Mouse (Mus musculus): Measurements from ENCODE around the gene Dusp13.

The Dusp13 gene

DNA sequence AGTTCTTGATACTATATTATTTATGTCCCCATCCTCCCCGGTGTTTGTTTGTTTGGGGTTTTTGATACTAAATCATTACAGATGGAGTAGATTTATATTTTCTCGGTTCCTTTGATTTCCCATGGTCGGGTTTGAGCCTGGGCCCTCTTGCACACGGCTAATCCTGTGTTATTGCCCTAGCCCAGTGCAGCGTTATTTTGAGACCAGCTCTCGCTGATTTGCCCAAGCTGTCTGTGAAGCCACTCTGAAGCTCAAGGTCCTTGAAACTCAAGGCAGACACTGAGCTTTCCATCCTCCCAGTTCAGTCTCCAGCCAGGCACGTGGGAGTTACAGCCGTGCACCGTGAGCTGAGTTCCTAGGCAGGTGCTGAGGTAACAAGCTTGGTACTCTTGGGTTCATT is 10.6 kb upstream of the Dusp13 start:
- no peak for TF ChIP-seq GATA4 (IDR thresholded peaks at IDR 0.05; ENCODE audit: insufficient replicate concordance, low read length)

DNA sequence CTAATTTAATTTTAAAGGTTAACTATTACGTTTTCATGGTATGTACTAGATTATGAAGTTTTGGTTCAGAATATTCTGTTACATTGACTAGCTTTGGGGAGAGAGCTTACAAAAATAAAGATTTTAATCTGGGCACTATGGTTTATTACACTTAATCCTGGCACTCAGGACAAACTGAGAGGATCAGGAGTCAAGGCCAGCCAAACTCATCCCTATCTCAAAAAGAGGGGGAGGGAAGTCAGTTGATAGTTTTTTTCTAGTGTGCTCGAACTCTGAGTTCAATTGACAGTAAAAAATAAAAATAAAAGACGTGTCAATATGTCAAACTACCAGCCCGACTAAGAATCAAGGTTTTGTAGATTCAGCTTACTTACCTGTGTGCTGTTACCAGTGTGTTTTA is 2.4 kb upstream of the Dusp13 start:
- TF ChIP-seq GATA4 (IDR thresholded peaks at IDR 0.05; ENCODE audit: insufficient replicate concordance, low read length) = no peak

DNA sequence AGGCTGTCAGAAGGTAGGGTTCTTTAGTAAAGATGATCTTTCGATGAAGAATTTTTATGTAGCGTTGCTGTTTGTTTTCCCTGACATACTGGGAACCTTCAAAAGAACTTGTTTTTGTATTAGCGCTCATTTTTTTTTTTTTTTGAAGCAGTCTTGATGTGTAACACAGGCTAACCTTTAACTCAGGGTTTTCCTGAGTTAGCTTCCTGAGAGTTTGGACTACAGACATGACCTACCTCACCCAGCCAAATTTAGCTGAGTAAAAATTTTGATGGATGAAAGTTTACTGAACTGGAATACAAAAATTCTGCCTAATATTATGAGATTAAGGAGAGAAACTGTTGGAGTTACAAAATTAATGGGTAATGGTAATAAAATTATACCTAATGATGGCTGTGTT is 1.4 kb upstream of the Dusp13 start:
- no peak for TF ChIP-seq GATA4 (IDR thresholded peaks at IDR 0.05; ENCODE audit: insufficient replicate concordance, low read length)

DNA sequence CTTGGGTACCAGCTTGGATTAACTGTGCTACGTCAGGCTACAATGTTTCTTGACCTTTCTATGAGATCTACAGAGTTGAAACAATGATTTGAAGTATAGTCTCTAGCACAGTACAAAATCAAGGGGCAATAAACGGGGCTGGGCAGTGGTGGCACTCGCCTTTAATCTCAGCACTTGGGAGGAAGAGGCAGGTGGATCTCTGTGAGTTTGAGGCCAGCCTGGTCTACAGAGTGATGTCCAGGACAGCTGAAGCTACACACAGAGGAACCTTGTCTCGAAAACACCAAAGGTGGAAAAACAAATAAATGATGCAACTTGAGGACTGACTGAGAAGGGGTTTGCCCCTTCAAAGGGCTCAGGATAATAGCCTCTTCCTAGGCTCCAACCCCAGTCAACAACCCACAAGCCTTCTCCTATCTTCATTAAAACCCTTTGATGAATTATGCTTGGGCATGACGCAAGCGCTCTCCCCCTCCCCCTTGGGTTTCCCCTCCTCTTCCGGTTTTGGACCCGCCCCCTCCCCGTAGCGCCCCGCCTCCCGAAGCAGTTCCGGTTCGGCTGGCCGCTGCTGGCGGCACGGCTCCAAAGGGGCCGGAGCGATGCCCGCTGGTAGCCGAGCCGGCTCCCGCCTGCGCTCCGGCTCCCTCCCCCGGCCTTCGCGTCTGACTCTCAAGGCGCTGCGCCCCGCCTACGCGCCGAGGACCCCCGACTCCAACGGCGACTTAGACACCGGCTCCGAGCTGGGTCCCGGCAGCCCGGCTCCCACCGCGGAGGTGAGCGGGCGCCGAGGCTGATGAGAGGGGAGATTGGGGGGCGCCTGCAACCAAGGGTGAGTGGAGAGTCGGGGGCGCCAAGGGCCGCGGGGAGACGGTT is 737 bp downstream of the Dusp13 start, which contains the start of gene Samd8:
Gene Samd8, plus strand, starts transcription at position 524 of the 873 bp plus-strand sequence.
- no peak for TF ChIP-seq GATA4 (IDR thresholded peaks at IDR 0.05; ENCODE audit: insufficient replicate concordance, low read length)

DNA sequence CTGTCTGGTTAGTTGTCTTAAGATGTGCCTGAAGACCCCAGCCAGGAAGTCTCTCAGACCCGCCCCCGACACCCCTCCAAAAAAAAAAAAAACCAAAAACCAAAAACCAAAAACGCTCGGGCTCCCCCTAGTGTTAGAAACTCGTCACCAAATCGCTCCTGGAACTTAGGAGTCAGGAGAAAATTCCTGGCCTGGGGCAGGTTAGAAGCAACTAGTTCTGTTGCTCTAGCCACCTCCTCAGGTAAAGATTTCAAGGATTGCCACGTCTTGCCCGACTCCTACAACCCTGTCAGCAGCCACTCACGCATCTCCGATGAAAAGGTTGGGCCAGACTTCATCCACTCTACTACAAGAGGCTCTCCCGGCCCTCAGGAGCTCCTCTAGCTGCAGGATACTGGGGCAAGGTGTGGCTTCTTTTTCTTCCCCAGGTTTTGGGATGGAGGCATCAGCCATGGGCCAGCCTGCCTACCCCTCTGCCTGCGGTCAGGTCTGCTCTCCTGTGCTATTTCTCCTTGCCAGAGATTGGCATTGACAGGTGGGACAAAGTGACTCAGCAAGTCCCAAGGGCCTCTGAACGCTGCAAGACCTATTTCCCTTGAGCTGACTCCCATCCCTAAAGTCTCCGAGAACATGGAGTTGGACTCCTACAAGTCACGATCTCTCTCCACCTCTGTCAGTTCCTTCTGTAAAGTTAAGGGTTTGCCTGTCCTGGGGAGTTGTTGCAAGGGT is 2.7 kb downstream of the Dusp13 start:
- no peak for TF ChIP-seq GATA4 (IDR thresholded peaks at IDR 0.05; ENCODE audit: insufficient replicate concordance, low read length)

DNA sequence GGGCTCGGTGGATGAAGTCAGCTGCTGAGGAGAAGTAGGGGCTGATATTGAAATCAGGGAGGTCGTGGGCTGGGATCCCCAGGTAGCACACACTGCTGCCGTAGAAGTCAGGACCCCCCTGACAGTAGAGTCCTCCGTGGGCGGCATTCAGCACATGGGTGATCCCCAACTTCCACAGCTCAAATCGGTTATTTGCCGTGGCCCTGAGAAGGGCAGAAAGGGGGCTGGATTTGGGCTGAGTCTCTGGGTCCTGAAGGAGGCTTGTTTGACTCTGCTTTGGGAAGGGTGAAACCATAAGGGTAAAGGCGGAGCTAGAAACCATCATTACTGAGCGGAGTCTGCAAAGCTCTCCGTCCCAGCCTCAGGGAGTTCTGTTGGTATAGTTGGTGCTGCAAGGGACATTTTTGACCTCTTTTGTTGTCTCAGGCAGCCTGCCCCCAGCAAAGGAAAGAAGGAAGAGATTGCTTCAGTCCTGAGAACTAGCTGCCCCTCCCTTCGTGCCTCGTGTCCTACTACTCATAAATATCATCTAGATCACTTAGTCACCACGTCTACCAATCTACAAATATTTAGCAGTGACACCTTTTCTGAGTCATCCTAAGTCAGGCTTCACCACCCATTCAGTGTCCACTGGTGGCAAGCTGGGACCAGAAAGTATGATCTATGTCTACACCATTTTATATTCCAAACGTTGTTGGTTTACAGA is 3.4 kb downstream of the Dusp13 start:
- TF ChIP-seq GATA4 (IDR thresholded peaks at IDR 0.05; ENCODE audit: insufficient replicate concordance, low read length) = no peak

DNA sequence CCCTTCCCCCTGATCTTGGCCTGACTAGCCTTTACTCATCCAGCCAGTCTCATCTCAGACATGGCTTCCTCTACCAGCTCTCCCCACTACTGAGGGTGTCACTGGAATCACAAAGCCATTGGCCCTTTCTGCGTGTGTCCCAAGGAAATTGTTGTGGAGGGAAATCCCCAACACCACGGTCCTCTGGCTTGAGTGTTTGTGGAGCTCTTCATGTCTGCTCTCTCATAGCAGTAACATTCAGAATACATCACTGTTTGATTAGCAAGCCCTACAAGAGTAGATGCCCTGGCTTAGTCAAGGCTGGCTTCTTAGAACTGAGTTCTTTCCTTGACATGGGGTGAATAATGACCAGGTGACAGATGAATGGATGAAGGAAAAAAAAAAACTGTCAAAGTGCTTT is 4.1 kb downstream of the Dusp13 start:
- TF ChIP-seq GATA4 (IDR thresholded peaks at IDR 0.05; ENCODE audit: insufficient replicate concordance, low read length) = no peak

DNA sequence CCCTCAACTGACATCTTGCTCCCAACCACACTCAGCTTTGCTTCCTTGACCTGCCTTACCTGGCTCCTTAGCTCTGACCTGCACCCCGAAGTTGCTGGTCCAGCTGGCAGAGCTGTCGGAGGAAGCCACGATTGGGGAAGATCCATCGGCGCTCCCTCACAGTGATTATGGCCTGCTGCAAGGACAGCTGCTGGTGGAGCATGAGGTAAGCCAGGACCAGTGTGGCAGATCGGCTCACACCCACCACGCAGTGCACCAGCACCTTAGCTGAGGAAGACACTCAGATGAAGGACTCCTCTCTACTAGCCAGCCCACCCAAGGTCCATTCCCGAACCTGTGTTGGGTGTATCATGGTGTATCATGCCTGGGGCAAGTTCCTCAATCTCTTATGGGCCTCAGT is 4.7 kb downstream of the Dusp13 start:
- no peak for TF ChIP-seq GATA4 (IDR thresholded peaks at IDR 0.05; ENCODE audit: insufficient replicate concordance, low read length)

DNA sequence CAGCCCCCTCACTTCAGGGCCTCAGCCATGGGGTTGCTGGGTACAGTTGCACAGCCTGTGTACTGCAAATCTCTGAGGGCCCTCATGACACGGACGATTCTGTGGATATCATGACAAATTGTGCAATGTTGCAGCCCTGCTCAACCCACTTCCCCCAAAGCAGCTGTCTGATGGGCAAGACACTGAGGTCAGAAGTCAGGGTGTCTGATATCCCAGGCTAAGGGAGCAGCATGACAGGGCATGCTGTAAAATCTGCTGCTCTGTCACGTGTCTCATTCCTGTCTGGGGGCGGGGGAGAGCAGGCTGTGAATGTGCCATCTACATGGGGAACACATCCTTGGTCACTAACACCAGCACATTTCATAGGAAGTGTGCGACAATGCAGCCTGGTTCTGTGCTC is 5.8 kb downstream of the Dusp13 start:
- no peak for TF ChIP-seq GATA4 (IDR thresholded peaks at IDR 0.05; ENCODE audit: insufficient replicate concordance, low read length)

DNA sequence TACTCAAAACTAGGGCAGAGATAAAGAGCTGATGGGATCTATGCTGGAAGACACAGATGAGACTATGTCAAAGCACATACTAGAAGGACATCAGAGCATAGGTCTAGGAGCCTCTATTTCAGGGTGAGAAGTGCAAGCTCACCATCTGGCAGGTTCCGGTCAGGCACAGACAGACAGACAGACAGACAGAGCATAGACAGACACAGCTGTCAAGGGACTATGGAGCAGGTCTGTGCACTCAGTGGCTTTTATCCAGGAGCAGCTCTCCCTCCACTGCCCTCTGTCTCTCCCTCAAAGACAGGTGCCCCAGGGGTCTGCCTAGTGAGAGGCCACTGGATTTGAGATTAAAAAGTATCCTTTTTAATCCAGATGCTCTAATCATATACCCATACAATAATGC is 6.8 kb downstream of the Dusp13 start:
- no peak for TF ChIP-seq GATA4 (IDR thresholded peaks at IDR 0.05; ENCODE audit: insufficient replicate concordance, low read length)

DNA sequence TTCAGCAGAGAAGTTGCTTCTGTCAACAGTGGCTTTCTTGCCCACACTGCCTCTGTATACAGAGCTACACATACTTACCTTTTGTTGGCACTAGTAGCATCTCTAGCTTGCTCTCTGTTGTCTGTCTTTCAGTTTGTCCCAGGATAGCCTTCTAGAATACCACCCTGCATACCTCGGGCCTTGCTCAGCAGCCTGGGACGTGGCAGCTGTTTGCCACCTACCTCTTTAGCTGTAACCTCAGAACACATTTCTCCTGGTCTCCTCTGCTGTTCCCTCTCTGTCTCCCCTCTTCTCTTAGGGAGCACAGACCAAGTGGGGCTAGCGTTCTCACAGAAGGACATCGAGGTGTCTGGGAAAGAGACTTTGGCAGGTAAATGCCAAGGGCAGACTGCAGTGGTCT is 8.5 kb downstream of the Dusp13 start:
- TF ChIP-seq GATA4 (IDR thresholded peaks at IDR 0.05; ENCODE audit: insufficient replicate concordance, low read length) = no peak

DNA sequence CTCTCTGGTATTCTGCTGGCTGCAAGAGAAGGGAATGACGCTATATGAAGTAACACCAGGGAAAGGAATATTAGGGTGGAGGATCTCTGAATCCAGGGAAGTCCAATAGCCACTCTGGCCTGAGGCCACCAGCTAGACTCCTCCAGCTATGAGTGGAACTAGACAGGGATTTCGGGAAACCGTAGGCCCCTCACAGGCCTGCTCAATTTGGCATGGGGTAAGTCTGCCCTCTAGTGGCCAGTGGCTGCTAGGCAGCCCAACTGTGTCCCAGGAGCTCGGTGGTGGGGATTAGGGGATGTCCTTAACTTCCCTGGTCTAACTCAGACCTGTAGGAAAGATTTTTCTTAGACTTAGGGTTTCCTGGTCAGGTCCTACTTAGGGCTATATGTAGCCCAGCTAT is 9.2 kb downstream of the Dusp13 start:
- TF ChIP-seq GATA4 (IDR thresholded peaks at IDR 0.05; ENCODE audit: insufficient replicate concordance, low read length) = no peak

DNA sequence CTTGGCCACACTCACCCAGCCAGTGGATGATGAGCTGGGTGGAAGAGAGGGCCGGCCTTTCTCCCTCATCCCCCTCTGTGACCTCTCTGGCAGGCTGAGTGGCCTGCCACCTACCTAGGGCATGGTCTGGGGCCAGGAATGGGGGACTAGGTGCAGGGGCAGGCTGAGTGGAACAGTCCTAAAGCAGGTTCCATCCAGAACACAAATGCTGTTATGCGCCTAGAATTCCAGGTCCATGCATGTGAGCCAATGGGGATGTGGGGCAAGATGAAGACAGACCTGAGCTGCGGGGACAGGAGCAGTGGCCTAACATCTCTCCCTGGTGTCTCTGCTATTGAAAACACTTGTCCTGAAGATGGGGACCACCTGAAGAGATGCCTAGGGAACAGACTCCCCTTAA is 9.7 kb downstream of the Dusp13 start:
- TF ChIP-seq GATA4 (IDR thresholded peaks at IDR 0.05; ENCODE audit: insufficient replicate concordance, low read length) = no peak

DNA sequence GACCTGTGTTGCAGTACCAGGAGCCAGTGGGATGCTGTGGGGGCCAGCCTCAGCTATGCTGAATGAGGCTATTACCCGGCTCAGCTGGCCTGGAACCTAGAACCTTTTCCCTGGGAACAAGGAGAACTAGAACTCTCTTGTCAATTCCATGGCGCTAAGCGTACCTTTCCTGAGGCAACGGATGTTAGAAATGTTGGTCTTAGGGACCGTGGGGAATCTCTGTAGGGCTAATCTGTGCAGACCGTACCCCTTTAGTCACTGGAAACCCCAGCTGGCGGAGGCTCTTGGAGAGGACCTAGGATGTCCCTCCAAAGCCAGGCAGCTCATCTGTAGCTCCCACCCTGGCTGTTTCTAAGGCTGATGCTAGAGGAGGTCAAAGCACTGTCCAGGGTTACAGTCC is 10.6 kb downstream of the Dusp13 start:
- no peak for TF ChIP-seq GATA4 (IDR thresholded peaks at IDR 0.05; ENCODE audit: insufficient replicate concordance, low read length)

DNA sequence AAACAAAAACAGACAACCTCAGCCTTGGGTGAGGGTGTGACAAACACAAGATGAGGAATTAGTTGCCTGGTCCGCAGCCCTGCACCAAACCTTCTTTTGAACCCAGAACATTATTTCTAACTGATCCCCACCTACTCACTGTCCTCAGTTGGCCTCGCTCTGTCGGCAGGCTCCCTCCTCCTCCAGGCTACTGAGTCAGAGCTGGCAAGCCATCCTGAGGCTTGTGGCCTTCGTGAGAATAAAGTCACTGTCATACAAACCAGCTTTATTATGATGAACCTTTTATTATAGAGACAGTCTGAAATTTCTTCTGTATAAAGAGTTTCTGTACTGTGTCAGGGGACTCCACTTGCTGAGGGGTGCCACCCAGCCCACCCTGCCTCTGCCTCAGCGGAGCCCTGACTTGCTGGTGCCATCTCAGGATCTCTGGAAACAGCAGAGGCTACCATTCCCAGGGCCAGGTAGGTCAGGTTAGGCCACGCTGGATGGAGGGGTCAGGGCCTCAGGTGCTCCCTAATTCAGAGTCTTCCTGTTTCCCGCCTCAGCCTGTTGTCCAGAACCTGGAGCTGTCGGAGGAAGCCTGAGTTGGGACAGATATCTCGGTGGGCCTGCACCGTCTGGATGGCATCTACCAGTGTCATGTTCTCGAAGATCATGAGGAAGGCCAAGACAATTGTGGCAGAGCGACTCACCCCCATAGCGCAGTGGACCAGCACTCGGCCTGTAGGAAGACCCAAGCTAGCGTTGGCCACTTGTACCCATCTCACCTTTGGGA is 17.7 kb downstream of the Dusp13 start:
- TF ChIP-seq GATA4 (IDR thresholded peaks at IDR 0.05; ENCODE audit: insufficient replicate concordance, low read length) = no peak

Data from liver, adult (tissue).